Mouse (Mus musculus): Measurements from ENCODE around the gene C730034F03Rik. TPM values are rescaled to one million over a fixed set of nuclear protein-coding genes. Genes with fewer than 3 reads are reported as not detected.
A peak's percentile ranks its signal among the peaks of the same experiment; 100 is the strongest.
"Not testable (repeated sequence)": the region's sequence is repeated elsewhere in the genome, so short reads cannot be mapped to it uniquely, and the experiment has no call there.

The C730034F03Rik gene
- total RNA-seq, 2 experiments from 2014 or later: 1.6 to 2.6 TPM

DNA sequence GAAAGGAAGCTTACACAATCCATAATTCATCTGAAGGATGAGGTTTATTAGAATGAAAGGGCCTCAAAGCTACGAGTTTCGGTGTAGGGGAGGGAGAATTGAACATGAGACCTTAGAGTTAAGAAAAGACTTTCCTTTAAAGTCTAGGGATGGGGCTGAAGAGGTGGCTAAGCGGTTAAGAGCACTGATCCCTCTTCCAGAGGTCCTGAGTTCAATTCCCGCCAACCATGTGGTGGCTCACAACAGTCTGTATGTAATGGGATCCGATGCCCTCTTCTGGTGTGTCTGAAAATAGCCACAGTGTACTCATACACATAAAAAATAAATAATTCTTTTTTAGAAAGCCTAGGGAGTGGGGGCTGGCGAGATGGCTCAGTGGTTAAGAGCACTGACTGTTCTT is 952 bp downstream of the C730034F03Rik start:
- intact Hi-C loops (cut with DNase I): no loop called here

DNA sequence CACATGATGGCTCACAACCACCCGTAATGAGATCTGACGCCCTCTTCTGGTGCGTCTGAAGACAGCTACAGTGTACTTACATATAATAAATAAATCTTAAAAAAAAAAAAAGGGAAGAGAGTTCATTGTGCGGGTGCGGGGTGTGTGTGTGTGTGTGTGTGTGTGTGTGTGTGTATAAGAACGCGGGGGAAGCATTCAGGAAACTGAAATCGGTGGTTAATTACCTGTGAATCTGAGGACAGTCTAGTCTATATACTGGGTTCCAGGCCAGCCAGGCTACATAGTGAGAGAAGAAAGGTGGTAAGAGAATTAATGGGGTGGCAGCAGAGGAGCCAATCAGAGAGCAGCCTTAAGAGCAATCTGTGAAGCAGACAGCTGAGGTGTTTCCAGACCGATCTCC is 1.4 kb downstream of the C730034F03Rik start:
- DNase-seq (ENCODE audit: extremely low spot score in 1 of 2, low spot score in 2 of 2); intact Hi-C loops (cut with DNase I): not testable (repeated sequence)

More for the DNA sequence above, 952 bp downstream of the C730034F03Rik start:
- DNase-seq (ENCODE audit: extremely low spot score in 1 of 2, low spot score in 2 of 2): no peak

DNA sequence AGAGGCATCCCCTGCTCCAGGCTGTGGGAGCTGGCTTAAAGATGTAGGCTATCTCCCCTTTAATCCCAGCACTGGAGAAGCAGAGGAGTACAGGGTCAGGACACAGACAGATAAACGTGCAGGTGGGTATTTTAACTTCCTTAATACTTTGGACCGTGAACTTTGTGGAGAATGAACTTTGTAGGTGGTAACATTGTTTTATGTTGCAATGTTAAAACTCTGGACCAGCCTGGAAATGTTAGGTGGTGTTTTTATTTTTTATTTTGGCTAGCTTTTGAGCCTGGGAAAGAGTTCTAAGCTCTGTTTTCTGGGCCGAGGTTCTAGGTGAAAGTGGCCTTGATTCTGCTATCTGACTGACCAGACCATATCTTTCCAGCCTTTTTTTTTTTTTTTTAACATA is 1.9 kb downstream of the C730034F03Rik start:
- intact Hi-C loops (cut with DNase I): no loop called here
- DNase-seq (ENCODE audit: extremely low spot score in 1 of 2, low spot score in 2 of 2): no peak

DNA sequence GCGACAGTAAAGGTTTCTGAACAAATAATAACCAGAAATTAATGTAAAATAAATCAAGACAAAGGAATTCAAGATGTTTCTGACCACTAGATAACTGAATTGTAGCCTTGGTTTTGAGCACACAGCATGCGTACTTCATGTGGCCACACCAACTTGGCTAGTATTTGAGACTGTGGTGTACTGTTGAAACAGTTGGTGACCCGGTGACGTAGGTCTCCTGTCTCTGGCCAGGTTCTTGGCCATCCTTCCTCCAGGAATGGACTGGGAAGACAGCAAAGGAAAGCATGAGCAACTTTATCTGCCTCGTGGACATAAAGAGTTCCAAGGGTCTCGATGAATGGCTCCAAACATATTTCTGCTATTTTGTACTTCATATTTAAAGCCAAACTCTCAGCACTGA is 2.4 kb downstream of the C730034F03Rik start:
- intact Hi-C loops (cut with DNase I): no loop called here
- no peak for DNase-seq (ENCODE audit: extremely low spot score in 1 of 2, low spot score in 2 of 2)

DNA sequence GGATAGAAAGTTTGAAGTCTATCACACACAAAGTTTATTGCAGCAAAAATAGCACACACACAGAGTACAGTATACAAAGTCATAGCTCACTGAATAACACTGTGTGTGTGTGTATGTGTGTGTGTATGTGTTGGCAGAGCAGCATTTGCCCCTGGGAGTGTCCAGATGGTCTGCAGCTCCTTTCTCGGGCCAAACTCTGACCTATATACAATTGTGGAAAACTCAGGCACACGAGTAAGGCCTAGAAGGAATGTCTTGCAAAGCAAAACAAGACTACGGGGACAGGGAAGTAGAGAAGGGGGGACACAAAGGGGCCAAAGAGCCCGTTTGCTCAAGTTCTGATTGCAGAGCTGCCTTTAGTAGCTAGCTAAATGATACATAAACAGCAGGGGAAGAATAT is 3.6 kb downstream of the C730034F03Rik start:
- intact Hi-C loops (cut with DNase I): no loop called here

DNA sequence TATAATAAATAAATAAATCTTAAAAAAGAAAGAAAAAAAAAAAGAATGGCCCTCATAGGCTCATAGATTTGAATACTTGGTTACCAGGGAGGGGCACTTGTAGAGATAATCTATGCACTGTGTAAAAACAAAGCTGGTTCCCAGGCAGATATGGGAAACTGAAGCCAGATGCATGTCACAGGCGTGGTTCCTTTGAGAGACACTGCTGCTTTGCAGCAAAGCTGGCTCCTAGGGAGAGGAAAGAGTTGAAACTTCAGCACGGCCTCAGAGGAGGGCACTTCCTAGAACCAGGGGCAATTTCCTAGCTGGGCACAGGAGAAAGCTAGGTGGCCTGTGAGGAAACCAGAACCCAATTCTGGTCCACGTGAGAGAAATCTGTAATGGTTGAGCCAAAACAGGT is 4.7 kb downstream of the C730034F03Rik start:
- no peak for DNase-seq (ENCODE audit: extremely low spot score in 1 of 2, low spot score in 2 of 2)
- intact Hi-C loops (cut with DNase I): no loop called here

More for the DNA sequence above, 3.6 kb downstream of the C730034F03Rik start:
- DNase-seq (ENCODE audit: extremely low spot score in 1 of 2, low spot score in 2 of 2): no peak

DNA sequence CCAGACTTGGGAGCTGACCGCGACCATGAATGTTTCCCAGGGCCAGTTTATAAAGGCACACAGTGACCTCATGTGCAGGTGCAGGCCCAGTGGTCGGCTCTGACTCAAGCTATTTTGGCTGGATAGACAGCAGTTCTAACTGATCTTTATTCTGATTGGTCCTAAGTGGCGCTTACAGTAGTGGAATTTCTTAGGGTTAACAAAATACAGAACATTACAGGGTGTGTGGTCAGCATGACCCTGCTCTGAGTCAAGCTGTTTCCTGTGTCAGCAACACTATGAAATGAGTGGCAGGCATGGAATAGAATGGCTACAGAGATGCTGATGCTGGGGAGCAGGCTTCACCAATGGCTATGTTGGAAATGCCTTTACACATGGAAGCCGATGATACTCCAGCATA is 6.5 kb downstream of the C730034F03Rik start:
- DNase-seq (ENCODE audit: extremely low spot score in 1 of 2, low spot score in 2 of 2): no peak
- intact Hi-C loops (cut with DNase I): no loop called here

DNA sequence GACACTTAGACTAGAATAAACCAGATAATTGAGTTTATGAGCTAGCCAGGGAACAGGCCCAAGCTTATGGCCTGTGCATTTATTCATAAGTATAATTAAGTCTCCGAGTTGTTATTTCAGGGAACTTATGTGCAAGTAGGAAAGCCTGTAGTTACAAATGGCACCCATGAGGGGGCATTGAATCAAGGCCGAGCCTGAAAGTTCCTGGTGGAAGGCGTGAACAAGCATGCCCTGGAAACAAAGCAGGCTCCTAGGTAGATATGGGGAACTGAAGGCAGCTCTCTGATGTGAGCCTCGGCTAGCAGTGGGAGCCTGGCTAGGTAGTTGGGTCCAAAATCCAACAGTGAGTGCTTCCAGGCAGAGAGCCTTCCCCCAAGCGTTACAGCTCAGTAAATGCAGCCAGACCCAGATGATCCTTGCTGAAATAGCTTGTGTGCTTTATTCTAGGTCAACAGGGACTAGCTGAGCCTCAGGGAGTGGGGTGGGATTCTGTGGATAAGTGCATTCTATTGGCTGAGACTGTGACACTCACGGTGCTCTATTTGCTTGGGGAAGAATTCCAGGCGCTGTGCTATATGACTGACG is 13.2 kb downstream of the C730034F03Rik start:
- DNase-seq (ENCODE audit: extremely low spot score in 1 of 2, low spot score in 2 of 2): no peak
- intact Hi-C loops (cut with DNase I): no loop called here

DNA sequence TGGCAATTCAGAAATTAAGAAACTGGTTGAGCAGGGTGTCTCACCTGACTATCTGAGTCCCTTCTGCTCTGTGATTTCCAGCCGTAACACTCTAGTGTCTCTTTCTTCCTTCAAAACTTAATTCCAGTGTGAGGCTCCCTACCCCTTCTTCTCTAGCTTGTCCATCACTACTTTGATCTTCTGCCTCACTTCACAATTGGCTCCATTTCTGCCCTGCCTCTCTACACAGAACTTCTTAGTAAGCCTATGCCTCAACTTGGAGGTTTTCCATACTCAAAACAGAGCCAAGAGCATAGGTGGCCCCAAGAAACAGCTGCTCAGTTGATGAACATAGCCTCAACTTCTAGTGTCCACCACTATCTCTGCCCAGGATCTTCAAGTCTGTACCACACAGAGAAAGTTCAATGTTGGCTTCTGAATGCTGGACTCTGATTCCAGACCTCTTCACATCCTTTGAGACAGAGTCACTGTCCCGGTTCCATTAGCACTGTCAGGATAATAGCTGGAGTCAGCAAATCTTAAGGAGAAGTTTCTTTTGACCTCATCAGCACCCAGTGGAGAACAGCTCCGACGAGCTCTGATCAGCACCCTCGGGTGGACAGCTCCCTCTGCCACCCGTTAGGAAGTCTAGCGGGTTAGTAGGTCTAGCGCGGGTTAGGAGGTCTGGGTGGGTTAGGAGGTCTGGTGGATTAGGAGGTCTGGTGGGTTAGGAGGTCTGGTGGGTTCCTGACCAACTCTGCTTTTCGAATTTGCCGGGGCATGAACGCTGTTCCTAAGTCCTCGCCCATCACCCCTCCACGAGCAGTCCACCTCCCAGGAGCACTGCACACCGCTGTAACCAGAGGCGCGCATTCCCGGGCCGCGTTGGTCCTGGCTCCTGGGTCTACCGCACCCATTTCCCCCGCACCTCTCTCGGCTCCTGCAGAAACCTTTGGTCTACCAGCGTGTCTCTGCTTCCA is 23.8 kb downstream of the C730034F03Rik start:
- DNase-seq (ENCODE audit: extremely low spot score in 1 of 2, low spot score in 2 of 2): peak in 1 of 2 experiments; percentile 61

DNA sequence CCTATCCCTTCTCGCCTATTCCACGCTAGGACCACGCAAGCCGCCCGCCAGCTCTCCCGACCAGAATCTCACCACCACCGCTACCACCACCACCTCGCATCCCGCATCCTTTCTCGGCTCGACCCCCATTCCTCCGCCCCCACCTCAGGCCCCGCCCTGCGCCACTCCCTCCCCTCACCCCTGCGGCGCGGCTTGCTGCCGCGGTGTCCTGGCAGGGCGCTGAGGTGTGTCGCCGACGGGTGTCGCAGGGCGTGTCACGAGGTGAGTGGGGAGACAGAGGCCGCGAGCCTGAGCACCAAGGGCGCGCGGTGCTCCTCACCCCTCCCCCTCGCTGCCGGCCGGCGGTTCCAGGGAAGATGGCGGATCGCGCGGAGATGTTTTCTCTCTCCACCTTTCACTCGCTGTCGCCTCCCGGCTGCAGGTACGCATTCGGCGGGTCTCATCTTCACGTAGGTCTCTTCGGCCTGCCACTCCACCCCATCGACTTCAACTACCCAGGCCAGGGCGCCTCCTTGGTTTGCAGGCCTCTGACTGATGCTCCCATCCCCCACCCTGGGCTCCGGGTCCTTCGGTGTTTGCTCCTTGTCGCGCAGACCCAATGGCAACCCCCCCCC is 24.6 kb downstream of the C730034F03Rik start, which contains the start of gene Mapk8ip2:
Gene Mapk8ip2 (plus strand): TSS at position 49 of the 614 bp plus-strand sequence.
- intact Hi-C loops (cut with DNase I): no loop called here
- peak in 1 of 2 experiments; percentile 77 for DNase-seq (ENCODE audit: extremely low spot score in 1 of 2, low spot score in 2 of 2)

More for the DNA sequence above, 23.8 kb downstream of the C730034F03Rik start:
- intact Hi-C loops (cut with DNase I): no loop called here

DNA sequence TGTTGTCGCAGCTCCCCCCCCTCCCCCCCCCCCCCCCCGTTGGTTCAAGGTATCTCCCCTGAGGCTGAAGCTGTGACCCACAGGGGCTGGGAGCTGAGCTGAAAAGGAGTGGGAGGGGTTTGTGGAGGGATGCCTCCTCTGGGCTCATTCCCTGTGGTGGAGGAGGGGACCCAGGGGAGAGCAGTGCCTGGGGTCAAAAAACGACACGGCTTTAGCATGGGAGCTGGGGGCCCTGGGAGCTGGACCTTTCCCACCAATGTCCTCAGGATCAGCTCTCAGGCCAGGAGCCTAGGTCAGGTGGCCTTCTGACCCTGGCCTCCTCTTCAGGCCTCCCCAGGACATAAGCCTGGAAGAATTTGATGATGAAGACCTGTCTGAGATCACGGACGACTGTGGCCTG is 25.5 kb downstream of the C730034F03Rik start:
- intact Hi-C loops (cut with DNase I): no loop called here
- peak in 1 of 2 experiments; percentile 28 for DNase-seq (ENCODE audit: extremely low spot score in 1 of 2, low spot score in 2 of 2)

DNA sequence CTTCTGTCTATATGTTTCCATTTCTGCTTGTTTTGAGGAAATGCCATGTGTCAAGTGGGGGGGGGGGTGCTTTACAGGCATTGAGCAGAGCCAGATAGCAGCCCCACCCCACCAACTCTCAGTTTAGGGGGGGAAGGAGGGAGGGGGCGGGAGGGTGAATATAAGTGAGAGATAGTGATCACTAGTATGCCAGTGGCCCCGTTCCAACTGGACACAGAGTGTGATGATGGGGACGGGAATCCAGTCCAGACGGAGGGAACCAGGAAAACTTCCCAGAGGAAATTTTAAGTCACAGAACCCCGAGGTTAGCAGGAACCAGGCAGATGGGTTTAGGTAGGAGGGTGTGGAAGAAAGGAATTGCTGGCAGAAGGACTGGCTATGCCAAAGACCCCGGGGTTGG is 26.3 kb downstream of the C730034F03Rik start:
- intact Hi-C loops (cut with DNase I): no loop called here
- peak in 1 of 2 experiments; percentile 38 for DNase-seq (ENCODE audit: extremely low spot score in 1 of 2, low spot score in 2 of 2)

DNA sequence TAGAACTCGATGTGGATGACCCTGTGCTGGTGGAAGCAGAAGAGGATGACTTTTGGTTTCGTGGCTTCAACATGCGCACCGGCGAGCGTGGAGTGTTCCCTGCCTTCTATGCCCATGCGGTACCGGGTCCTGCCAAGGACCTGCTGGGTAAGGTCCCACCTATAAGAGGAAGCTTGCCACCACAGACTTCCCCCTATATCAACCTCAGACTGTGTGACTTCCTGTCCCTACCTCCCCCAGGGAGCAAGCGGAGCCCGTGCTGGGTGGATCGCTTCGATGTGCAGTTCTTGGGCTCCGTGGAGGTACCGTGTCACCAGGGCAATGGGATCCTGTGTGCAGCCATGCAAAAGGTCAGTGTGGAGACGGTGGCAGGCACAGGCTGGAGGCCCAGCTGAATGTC is 29.6 kb downstream of the C730034F03Rik start:
- intact Hi-C loops (cut with DNase I): no loop called here
- no peak for DNase-seq (ENCODE audit: extremely low spot score in 1 of 2, low spot score in 2 of 2)

DNA sequence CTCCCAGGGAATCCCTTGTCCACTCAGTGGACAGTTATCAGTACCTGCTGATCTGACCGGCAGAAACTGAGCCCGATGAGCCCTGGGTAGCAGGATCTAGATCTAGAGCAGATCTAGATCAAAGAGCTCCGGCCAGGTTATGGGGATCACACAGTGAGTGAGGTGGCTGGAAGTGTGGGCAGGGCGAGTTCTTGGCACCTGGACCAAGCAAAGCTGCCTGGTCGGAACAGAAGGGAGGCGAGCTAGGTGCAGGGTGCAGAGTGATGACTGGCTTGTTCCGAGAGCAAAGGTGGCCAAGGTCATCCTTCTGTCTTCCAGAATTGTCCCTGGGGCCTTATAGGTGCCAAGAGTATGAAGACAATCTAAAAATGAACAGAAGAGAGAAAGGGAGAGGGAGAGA is 30.4 kb downstream of the C730034F03Rik start:
- intact Hi-C loops (cut with DNase I): no loop called here
- no peak for DNase-seq (ENCODE audit: extremely low spot score in 1 of 2, low spot score in 2 of 2)

DNA sequence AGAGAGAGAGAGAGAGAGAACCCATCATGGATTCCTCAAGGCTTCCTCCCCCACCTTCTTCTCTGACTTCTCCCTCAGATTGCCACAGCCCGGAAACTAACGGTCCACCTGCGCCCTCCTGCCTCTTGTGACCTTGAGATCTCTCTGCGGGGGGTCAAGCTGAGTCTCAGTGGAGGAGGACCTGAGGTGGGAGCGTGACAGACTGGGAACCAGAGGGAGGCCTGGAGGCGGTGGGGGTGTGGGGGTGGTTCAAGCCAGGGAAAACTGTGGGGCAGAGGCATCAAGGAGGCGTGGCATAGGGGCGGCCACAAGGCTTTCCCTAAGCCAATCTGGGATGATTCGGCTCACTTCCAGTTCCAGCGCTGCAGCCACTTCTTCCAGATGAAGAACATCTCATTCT is 30.9 kb downstream of the C730034F03Rik start:
- DNase-seq (ENCODE audit: extremely low spot score in 1 of 2, low spot score in 2 of 2): peak in 1 of 2 experiments; percentile 38
- intact Hi-C loops (cut with DNase I): no loop called here

DNA sequence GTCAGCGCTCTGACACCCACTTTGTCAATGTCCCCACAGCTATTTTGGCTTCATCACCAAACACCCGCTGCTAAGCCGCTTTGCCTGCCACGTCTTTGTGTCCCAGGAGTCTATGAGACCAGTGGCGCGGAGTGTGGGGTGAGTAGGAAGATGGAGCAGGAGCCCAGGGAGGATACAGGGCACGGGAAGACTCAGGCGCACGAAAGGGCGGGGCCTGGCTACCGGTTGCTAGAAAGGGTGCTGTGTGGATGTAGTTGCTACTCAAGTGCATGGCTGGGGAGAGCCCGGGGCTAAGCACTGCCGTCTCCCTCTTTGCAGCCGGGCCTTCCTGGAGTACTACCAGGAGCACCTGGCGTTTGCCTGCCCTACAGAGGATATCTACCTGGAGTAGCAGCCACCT is 31.9 kb downstream of the C730034F03Rik start:
- intact Hi-C loops (cut with DNase I): no loop called here
- no peak for DNase-seq (ENCODE audit: extremely low spot score in 1 of 2, low spot score in 2 of 2)

DNA sequence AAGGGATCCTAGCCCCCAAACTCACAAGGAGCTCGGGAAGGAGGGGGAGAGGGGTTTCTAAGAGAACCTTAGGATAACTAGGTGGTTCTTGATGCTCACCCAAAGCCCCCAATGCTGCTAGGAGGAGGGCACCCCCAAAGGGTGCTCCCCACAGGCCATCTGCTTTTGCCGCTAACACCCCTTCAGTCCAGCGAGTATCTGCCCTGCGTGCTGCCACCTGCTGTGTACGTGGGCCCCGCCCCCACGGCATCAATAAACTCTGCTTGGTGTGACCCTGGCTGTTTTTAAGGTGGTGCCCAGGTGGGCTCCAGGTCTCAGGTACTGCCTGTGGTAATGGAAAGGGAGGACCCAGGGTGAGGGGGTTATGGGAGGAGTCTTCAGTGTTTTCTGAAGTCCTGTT is 32.8 kb downstream of the C730034F03Rik start:
- intact Hi-C loops (cut with DNase I): no loop called here
- no peak for DNase-seq (ENCODE audit: extremely low spot score in 1 of 2, low spot score in 2 of 2)

DNA sequence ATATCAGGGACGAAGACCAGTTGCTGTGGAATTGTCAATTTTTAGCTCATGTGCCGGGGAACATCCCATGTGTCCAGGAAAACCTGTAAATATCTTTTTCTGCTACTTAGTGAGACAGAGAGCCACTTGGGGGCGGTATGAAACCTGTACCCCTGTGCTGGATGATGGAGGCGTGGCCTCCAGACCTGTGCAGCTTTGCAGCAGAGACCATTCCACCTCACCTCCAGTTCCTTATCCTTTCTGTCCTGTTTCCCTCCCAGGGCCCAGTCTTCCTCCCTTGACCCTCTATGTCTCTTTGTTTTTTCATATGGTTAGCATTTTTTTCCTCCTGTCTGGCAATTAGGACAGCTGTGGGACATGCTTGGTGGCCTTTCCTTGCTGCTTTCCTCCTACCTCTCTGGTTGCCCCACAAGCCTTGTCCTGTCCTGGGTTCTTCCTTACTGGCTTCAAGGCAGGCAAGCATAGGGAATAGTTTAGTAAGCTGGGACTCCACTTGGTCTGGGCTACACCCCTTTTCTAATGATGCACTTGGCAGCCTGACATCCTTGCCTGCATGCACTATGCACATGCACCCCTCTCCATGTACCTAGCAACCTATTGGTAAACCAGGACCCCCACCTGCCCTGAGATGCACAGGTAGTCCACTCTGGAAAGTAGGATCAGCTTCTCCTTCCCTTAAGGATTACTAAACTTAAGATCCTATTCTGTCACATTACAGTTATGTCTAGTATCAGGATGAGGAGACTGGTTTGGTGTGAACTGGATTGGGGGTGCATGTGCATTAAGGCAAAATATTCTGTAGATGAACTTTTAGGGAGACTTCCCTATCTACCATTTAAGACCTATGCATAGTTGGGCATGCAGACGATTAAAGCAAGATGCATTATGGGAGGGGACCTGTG is 34.2 kb downstream of the C730034F03Rik start:
- intact Hi-C loops (cut with DNase I): no loop called here
- DNase-seq (ENCODE audit: extremely low spot score in 1 of 2, low spot score in 2 of 2): peak in 1 of 2 experiments; percentile 54

DNA sequence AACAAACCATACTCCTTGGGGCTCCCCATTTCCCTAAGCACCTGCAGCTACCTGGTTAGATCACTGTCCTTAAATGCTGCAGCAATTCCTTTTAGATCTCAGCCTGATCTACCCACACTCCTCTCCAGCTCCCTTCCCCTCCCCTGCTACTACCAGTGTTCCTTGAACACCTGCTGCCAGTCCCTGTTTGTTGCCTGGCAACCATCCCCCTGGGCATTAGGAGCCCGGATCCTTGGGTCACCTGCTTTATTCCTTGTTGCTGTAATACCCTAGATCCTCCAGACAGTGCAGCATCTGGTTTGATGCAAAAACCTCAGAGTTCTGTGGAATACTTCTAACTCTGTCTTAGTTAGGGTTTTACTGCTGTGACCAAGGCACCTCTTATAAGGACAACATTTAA is 35.7 kb downstream of the C730034F03Rik start:
- intact Hi-C loops (cut with DNase I): no loop called here
- DNase-seq (ENCODE audit: extremely low spot score in 1 of 2, low spot score in 2 of 2): peak in 1 of 2 experiments; percentile 30
